Mouse (Mus musculus) CH12.LX (cell line): ENCODE measurements around the gene Sart3. TPM values are rescaled to one million over a fixed set of nuclear protein-coding genes. Genes with fewer than 3 reads are reported as not detected.

Source experiments
- DNase-seq: peaks from one replicate; pipeline ENCODE4 v3.0.0-alpha.2; 2013; ENCODE audit errors: extremely low read depth
- H3K27ac ChIP-seq: 2 replicates; pipeline ENCODE4 v1.5.1; 2012; ENCODE audit warnings: low read depth, mild to moderate bottlenecking, control low read depth, moderate library complexity; ENCODE audit not compliant: insufficient read depth
- H3K27me3 ChIP-seq: replicated peaks from 2 replicates; pipeline ENCODE3; 2012; ENCODE audit warnings: inconsistent platforms
- H3K36me3 ChIP-seq, 2 experiments: replicated peaks in 1 of 2; 2 replicates each; pipeline versions ENCODE3 to v1.6.1; 2012; ENCODE audit warnings: inconsistent platforms in 1 of 2, low read length in 1 of 2, mild to moderate bottlenecking in 1 of 2, mixed read lengths in 1 of 2, moderate library complexity in 1 of 2; ENCODE audit not compliant: control insufficient read depth in 1 of 2, insufficient read depth in 1 of 2
- H3K4me1 ChIP-seq, 2 experiments: 2 replicates each; pipeline ENCODE4 v1.6.1; 2012; ENCODE audit warnings: inconsistent platforms in 1 of 2, moderate library complexity in 1 of 2; ENCODE audit not compliant: insufficient read depth in 2 of 2, control insufficient read depth in 1 of 2
- H3K4me2 ChIP-seq: 2 replicates; pipeline ENCODE4 v1.6.1; 2012; ENCODE audit warnings: low read depth, mild to moderate bottlenecking, control low read depth; ENCODE audit not compliant: poor library complexity, insufficient read depth, severe bottlenecking
- H3K4me3 ChIP-seq, 3 experiments: fragments of 150-350 bp in 1 of 3; sonication (generic) in 1 of 3; replicated peaks in 1 of 3; 2 replicates each; pipeline versions ENCODE3 to v1.5.1; 2011 to 2012; ENCODE audit warnings: low read depth in 2 of 3, low read length in 2 of 3, mild to moderate bottlenecking in 2 of 3, moderate library complexity in 2 of 3, control low read depth in 1 of 3, improper control_type of control experiment in 1 of 3, inconsistent platforms in 1 of 3, mixed read lengths in 1 of 3; ENCODE audit not compliant: poor library complexity in 1 of 3
- H3K79me2 ChIP-seq: replicated peaks from 2 replicates; pipeline ENCODE4 v1.6.1; 2012; ENCODE audit warnings: mild to moderate bottlenecking, moderate library complexity; ENCODE audit not compliant: control insufficient read depth, poor library complexity, insufficient read depth, severe bottlenecking; ENCODE audit errors: extremely low read depth
- H3K9ac ChIP-seq: 2 replicates; pipeline ENCODE4 v1.6.1; 2012; ENCODE audit warnings: low read depth, mild to moderate bottlenecking, control low read depth, moderate library complexity; ENCODE audit not compliant: insufficient read depth
- H3K9me3 ChIP-seq: replicated peaks from 2 replicates; pipeline ENCODE3; 2012; ENCODE audit warnings: low read length, inconsistent platforms, mixed read lengths
- CHD1 ChIP-seq: IDR thresholded peaks from 2 replicates; pipeline ENCODE4 v1.6.1; 2012; ENCODE audit warnings: low read depth, low read length, improper control_type of control experiment, inconsistent platforms
- CHD2 ChIP-seq: IDR thresholded peaks from 2 replicates; pipeline ENCODE4 v1.6.1; 2011; ENCODE audit warnings: low read length, improper control_type of control experiment
- E2F4 ChIP-seq: IDR thresholded peaks from 2 replicates; pipeline ENCODE4 v1.6.1; 2011; ENCODE audit warnings: low read depth, low read length, improper control_type of control experiment; ENCODE audit not compliant: insufficient replicate concordance
- ELF1 ChIP-seq: IDR thresholded peaks from 2 replicates; pipeline ENCODE4 v1.6.1; 2014; ENCODE audit warnings: low read depth, mild to moderate bottlenecking, inconsistent platforms, low read length, improper control_type of control experiment
- EP300 ChIP-seq: IDR thresholded peaks from 2 replicates; pipeline ENCODE4 v1.6.1; 2011; ENCODE audit warnings: low read length, improper control_type of control experiment
- ETS1 ChIP-seq: conservative IDR thresholded peaks from 2 replicates; pipeline ENCODE4 v1.6.1; 2012; ENCODE audit warnings: low read depth, mild to moderate bottlenecking, inconsistent platforms, low read length, improper control_type of control experiment, moderate library complexity
- GABPA ChIP-seq: IDR thresholded peaks from 2 replicates; pipeline ENCODE4 v1.6.1; 2012; ENCODE audit warnings: low read depth, low read length, improper control_type of control experiment, inconsistent platforms; ENCODE audit not compliant: insufficient replicate concordance
- IRF4 ChIP-seq: IDR thresholded peaks from 2 replicates; pipeline ENCODE4 v1.6.1; 2014; ENCODE audit warnings: low read depth, mild to moderate bottlenecking, inconsistent platforms, low read length, improper control_type of control experiment
- JUN ChIP-seq: IDR thresholded peaks from 2 replicates; pipeline ENCODE4 v1.6.1; 2011; ENCODE audit warnings: low read depth, mild to moderate bottlenecking, low read length, improper control_type of control experiment, moderate library complexity; ENCODE audit not compliant: insufficient read depth
- MAX ChIP-seq: IDR thresholded peaks from 2 replicates; pipeline ENCODE4 v1.6.1; 2011; ENCODE audit warnings: low read length, improper control_type of control experiment
- NELFE ChIP-seq: IDR thresholded peaks from 2 replicates; pipeline ENCODE4 v1.6.1; 2011; ENCODE audit warnings: low read depth, low read length, improper control_type of control experiment
- PAX5 ChIP-seq: IDR thresholded peaks from 2 replicates; pipeline ENCODE4 v1.6.1; 2012; ENCODE audit warnings: low read length, inconsistent platforms, mixed read lengths
- SIN3A ChIP-seq: IDR thresholded peaks from 2 replicates; pipeline ENCODE4 v1.6.1; 2012; ENCODE audit warnings: low read length, improper control_type of control experiment, inconsistent platforms
- TBP ChIP-seq: conservative IDR thresholded peaks from 2 replicates; pipeline ENCODE4 v1.6.1; 2011; ENCODE audit warnings: low read depth, low read length, improper control_type of control experiment
- TCF12 ChIP-seq: IDR thresholded peaks from 2 replicates; pipeline ENCODE4 v1.6.1; 2014; ENCODE audit warnings: low read depth, mild to moderate bottlenecking, inconsistent platforms, low read length, improper control_type of control experiment
- UBTF ChIP-seq: IDR thresholded peaks from 2 replicates; pipeline ENCODE4 v1.6.1; 2012; ENCODE audit warnings: low read depth, mild to moderate bottlenecking, inconsistent platforms, low read length, improper control_type of control experiment, moderate library complexity
- USF2 ChIP-seq: conservative IDR thresholded peaks from 2 replicates; pipeline ENCODE4 v1.6.1; 2011; ENCODE audit warnings: low read depth, low read length, improper control_type of control experiment
- ZKSCAN1 ChIP-seq: IDR thresholded peaks from 2 replicates; pipeline ENCODE4 v1.6.1; 2012; ENCODE audit warnings: low read depth, inconsistent platforms, low read length, improper control_type of control experiment, borderline replicate concordance
- ZMIZ1 ChIP-seq: IDR thresholded peaks from 2 replicates; pipeline ENCODE4 v1.6.1; 2012; ENCODE audit warnings: low read depth, mild to moderate bottlenecking, inconsistent platforms, low read length, improper control_type of control experiment
- ZNF384 ChIP-seq: IDR thresholded peaks from 2 replicates; pipeline ENCODE4 v1.6.1; 2012; ENCODE audit warnings: low read depth, low read length, improper control_type of control experiment, inconsistent platforms
- dilution Hi-C: fragments of 300-500 bp; cut with MboI; formaldehyde crosslinking; loops from 2 replicates; pipeline ENCODE4 v1.14.3; 2020; ENCODE audit warnings: low sequenced_read_pairs; ENCODE audit not compliant: extremely low pct_unique_long_range_greater_than_20kb, extremely low pct_ligation_motif_present
- in situ Hi-C: fragments of 300-500 bp; cut with MboI; formaldehyde crosslinking; loops from 3 replicates; pipeline ENCODE4 v1.14.3; 2019; ENCODE audit warnings: low sequenced_read_pairs, low pct_ligation_motif_present, low pct_unique_long_range_greater_than_20kb, mixed read lengths
- polyA plus RNA-seq: library from polyadenylated mRNA; unstranded; fragments of >175 nt; gene quantifications from 2 replicates; pipeline ENCODE4 v1.2.1, GENCODE M21; 2012; ENCODE audit warnings: low read depth; ENCODE audit not compliant: insufficient read length
- total RNA-seq, 2 experiments: library from RNA; depleted of rRNA; stranded (reverse); fragments of 300-350 nt in 1 of 2; fragments of >200 nt in 1 of 2; gene quantifications; 2 replicates each; pipeline ENCODE4 v1.2.3; 2012 to 2014

Gene Sart3
- total and polyA plus RNA-seq, 3 experiments, result 28.8 to 104 (median 67.0) TPM

- TF ChIP-seq GABPA (no peak), EP300 (no peak), CHD1 (no peak), USF2 (no peak), IRF4 (peak; percentile 18; the same call in 1 of the 2 replicates), UBTF (no peak), MAX (no peak), SIN3A (no peak), ZMIZ1 (no peak), ETS1 (no peak), TBP (no peak), ZKSCAN1 (no peak), ELF1 (no peak), ZNF384 (no peak), JUN (no peak), E2F4 (no peak), NELFE (no peak; the same call in 1 of the 2 replicates), TCF12 (no peak)
- TF ChIP-seq, all 38 proteins: peak for 5
Observed at GRCm38 (mm10) chr5:113724446-113724845, 47.9 kb downstream of the Sart3 start, which contains the start of gene 1700069L16Rik (continued).

GRCm38 (mm10) chr5:113723567-113724237 lies 48.6 kb downstream of the Sart3 start:
- peaks cover 3 to 7% of the 10 kb centered on the region in 2 experiments; a peak in 3 of 4 replicates for H3K4me1 ChIP-seq
- TF ChIP-seq PAX5, result no peak
- TF ChIP-seq CHD2, result 0 out of 2 replicates have a peak, but pooled peaks have one; percentile 16
- TF ChIP-seq, all 38 proteins: peak for 1
- DNase-seq, result no peak
- H3K79me2 ChIP-seq, result no peaks in the 10 kb centered on the region
- H3K27me3 ChIP-seq, result peaks cover 55% of the 10 kb centered on the region
- H3K9ac ChIP-seq, result no peak overlapping the region
- no peaks in the 10 kb centered on the region for H3K36me3 ChIP-seq
- H3K4me2 ChIP-seq, result no peak overlapping the region
- dilution Hi-C loops (no loop called here), in situ Hi-C loops (no loop called here)
- H3K9me3 ChIP-seq, result peaks cover 6% of the 10 kb centered on the region
- H3K4me3 ChIP-seq, result no peak overlapping the region
- no peak overlapping the region for H3K27ac ChIP-seq
